Mouse (Mus musculus) cerebellum, adult 8-10 months (tissue): ENCODE measurements at regions not wholly inside any gene's neighbourhood (a gene's known extent, or its start where the extent isn't known, plus 50 kb on each side); places are given as distances from the start of the nearest gene placed in this dataset.

ENCODE experiments used
- DNase-seq: peaks from one replicate; pipeline ENCODE4 v3.0.0; 2022

DNA sequence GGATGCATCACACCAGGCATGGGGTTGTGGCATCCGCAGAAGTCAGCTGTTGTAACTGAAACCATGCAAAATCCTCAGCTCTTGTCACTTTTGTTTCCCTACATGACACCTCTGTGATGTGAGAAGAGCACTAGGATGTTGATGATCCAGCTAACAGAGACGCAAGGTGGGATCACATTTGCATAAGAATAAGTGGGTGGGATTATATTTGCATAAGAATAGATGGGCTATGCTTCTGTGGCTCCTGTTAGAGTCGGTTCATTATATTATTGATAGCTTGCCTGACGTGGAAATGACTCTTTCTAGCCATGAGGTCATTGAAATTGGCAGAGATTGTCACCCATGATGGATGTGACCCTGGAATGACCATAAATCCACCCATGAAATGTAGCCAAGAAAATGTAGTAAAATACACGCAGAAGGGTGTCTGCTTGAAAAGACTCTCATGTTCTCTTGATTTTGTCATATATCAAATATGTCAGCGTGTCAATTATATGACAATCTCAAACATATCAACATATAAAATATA, 102.2 kb upstream of the Arg1 start:
- no peak for DNase-seq

DNA sequence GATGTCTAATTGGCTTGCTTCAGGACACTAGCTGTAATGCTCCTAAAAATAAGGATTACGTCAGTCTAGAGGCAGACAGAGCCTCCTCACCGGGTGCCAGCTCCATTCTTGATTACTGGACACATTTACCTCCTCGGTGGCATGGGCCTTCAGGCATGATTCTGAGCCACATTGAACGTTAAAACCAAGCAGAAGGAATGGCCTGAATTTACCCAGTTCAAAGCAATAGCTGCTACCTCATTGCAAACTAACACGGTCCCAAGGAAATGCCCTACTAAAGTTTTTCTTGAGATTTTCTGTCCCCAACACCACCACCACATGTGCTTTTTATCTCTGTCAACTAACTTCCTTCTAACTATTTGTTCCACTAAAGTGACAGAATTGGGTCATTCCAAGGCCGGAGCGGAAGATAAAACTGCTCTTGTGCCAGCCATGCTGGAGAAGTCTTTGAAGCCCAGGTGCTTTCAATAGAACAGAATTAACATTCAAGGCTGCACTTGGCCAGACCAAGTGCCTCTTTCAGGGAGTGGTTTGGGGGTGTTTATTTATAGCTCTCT, 96.4 kb upstream of the Arg1 start:
- DNase-seq: peak; percentile 70

DNA sequence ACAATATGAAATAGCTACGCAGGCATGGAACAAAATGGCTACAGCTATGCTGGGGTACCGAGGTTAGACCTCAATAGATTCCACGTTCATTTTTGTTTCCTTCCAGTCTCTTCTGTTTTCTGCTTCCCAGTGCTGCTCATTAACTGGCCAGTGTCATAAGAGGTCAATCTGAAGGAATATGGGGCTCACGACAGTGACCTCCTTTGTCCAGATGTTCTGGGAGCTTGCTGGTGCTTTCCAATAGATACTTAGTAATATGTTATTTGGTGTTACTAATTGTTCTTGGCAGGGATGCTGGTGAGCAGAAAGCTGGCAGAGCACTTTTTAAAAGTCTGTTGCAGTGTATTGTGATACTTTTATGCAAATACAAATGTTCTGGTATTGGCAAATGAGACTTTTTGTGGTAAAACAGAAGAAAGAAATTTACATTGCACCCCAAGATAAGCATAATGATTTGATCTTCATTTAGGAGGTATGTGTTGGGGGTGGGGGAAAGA, 95.8 kb upstream of the Arg1 start:
- no peak for DNase-seq

DNA sequence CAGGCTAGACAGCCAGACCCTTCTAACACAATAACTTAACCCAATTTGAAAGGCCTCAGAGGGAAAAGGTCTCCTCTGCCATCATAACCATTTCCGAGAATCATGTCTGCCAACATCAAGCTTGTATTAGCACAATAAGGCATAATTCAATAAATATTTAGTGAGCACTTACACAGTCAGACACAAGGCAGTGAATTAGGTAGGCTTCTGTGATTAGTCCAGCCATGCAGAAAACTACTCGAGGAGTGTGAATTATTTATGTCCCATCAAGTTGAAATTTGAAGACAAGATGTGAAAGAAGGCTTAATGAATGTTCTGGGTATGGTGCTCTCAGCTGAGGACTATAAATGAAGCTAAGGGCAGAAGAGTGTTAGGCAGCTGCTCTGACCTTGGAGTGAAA, 91.7 kb upstream of the Arg1 start:
- no peak for DNase-seq

DNA sequence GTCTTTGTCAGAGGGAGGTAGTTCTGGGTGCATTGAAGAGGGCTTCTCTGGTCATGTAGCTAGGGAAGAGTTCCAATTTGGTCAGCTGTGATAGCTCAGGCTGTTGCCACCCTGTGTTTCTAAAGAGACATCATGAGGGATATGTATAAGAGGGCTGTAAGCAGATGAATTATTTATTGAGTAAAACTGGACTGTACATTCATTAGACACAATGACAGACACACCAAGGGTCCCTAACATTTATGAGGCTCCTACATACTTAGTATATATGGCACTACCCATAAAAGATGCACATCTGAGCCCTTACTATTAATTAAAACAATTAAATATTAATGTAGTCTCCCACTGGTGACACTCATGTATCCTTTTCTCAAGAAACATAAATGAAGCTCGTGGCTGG, 90.6 kb upstream of the Arg1 start:
- DNase-seq: no peak

DNA sequence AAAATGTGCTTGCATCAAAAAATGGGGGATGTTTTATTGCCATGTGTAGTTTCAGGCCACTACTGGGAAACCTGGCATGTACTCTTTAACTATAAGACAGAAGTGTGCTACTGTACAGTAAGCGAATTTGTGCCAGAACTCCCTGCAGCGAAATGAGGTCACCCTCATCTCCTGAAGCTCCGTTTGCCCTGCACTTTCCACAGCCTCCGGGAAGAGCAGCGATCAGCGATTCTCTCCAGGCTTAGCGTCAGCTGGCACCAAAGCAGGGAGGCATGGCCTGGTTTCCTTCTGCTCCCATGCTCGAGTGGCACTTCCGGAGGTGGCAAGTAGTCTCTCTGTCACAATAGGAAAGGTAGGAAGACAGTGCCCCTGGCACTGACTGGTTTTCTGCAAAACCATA, 88.8 kb upstream of the Arg1 start:
- peak; percentile 93 for DNase-seq

DNA sequence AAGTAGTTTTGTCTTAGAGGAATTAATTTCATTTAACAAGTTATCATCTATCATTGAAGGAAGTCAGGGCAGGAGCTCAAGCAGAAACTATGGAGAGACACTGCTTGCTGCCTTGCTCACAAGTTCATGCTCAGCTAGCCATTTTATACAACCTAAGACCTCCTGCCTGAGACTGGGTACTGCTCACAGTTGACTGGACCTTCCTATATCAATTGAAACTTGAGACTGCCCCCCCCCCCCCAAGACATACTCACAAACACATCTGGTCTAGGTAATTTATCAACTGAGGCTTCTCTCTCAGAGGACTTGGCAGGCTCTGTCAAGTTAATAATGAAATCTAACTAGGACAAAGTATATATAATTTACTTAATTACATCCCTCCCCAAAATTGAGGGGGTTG, 84.8 kb upstream of the Arg1 start:
- DNase-seq: no peak

DNA sequence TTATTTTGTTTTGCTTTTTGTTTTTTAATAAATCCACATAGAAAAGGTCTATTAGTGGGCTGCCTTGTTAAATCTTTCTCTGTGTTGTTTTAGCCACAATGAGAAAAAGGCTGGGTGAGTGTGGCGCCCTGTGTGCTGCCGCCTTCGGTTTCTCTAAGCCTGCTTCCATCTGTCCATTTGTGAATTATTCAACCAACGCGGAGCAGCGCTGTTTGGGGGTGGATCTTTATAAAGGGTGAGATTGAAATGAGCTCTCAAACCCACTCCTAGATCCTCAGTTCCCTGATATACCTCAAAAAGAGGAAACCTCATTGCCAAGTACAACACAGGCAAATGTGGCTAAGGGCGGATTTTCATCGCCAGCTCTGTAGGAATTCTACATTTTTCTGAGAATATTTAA, 74.0 kb upstream of the Arg1 start:
- no peak for DNase-seq

DNA sequence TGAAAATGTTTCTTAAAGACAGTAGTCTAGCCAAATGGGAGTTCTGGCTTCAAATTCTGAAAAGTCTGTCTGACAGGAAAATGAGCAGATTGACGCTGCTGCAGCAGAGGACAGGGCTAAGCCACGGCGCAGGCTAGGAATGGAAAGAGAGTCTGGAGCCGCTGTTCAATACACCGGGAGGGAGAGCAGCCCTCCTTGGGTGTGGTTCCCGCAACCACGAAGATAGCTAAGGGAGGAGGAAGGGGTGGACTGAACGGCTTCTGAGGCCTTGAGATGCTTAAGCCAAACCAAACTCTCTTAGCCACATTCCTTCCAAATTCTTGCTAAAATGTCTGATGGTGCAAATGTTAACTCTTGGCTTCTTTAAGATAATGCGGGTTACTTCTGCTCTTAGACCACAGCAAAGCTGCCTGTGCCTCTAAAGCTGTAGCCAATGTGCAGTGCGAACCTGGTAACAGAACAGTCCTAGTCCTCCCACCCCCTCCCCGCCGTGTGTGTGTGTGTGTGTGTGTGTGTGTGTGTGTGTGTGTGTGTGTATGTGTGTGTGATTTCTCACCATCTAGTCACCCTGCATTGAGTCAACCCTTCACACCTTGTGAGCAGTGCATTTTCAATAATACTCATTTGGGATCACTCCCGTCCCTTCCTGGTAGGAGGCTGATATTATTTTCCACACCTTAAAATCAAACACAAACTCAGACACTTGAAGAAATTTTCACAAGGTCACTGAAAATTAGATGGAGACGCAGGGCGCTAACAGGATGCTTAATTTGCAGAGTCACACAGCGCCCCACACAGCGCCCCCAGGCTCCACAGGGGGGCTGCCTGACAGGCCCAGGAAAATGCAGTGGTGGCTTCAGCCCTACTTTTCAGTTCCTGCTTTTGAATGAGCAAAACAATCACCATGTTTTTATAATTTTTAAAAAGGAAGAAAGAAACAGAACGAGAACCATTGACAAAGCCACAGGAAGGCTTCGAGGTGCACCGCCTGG, 73.2 kb upstream of the Arg1 start:
- no peak for DNase-seq

DNA sequence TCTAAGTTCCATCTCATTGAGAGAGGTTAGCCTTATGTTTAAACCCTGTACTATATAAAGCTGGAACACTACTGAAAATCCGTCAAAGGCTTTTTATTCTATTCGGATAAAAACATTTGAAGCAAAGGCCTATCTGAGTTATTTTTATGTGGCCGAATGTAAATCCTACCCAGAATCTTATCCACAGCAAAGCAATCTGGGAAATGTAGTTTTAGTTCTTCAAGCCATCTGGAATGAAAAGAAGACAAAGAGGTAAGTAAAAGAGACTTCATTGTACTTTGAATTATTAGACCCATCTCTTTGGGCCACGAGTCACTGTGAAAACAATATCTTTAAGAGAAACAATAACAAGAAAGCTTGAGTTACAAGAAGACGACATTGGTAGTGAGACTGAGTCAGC, 72.5 kb upstream of the Arg1 start:
- no peak for DNase-seq

DNA sequence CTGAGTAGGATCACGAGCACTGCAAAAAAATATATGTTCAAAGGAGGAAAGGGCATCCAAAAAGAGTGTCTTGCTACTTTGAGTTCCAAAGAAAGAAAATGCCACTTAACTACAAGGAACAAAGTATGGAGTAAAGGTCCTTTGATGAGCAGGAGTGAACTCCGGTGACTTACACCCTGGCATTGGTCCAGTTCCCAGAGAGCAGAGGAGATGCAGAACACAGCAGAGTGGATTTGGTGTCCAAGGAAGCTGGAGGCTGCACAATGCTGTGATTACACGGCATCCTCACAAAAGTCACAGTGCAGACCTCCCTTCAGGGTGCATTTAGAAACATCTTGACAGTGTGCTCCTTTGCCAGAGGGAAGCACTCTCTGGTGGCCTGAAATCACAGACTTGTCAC, 70.4 kb upstream of the Arg1 start:
- no peak for DNase-seq

DNA sequence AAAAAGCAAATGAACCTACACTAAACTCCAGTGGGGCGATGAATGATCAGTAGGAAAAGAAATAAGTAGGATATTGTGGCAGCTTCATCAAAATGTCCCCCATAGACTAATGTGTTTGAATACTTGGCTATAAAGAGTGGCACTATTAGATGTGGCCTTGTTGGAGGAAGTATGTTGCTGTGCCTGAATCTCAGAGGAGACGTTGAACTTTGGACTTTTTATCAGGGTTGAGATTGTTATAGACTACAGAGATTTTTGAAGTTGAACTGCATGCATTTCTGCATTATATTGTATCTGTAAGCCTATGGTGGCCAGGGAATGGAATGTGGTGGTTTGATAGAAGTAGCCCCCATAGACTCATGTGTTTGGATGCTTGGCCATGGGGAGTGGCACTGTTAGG, 68.5 kb upstream of the Arg1 start:
- DNase-seq: no peak

DNA sequence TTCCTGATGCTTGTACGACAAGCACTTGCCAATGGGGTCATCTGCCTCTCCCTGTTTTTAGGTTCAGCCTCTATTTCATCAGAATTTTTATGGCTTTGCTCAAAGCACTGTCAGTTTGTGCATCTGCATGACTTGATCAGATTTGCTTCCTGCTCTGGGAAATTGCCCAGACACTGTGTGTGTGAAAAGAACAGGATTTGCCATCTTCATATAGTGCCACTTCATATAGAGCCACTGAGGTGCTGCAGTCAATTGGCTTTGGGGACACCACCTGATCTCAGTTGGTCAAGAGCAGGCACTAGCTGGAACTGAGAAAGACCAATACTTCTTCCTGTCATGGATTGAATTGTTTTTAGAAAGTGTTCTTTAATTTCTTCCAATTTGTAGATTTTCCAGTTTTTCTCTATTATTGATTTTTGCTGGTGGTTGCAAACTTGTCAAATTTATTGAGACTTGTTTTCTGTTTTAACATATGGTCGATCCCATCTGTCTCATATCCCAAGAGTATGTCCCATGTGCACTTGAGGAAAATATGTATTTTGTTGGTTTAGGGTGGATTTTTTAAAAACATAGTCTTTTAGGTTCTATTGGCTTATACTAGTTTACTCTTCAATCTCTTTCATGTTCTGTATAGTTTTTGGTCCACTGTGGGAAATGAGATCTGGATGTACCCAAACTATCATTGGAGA, 62.8 kb upstream of the Arg1 start:
- DNase-seq: no peak

DNA sequence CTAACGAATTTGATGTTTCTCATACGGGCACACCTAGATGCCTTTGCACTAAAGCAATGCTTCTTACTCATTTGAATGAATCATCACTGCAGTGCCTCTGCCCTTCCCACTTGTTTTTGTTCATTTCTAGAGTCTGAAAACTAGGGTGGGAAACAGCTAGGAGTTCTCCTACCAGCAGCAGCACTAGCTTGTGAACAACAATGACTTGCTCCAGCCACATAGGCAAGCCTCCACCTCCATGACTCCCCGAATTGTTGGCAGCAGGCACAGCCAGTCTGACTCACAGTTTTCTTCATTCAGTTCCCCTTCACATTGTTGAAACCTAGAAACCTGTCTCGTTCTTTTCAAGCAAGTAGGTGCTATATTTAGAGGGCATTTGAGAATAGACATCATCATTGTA, 57.5 kb upstream of the Arg1 start:
- DNase-seq: no peak

DNA sequence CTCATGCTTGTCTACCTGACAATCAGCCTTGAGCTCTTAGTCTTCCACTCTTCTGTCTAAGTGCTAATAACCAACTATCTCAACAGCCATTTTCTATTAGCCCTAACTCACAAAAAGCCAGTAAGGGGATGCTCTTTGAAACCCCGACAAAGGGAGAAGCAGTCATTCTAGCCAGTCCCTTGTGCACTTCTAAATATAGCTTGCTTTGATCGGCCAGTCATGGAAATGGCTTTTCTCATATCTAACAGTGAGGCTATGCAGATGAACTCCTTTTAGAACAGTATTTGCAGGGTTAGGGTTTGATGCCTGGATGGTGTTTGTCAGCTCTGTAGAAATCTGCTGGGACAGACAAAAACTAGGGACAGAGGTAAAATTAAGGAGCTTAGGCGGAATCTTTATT, 54.5 kb upstream of the Arg1 start:
- no peak for DNase-seq
